Mouse (Mus musculus) kidney, embryonic 15.5 days (tissue): Measurements from ENCODE around the gene Tbc1d4. TPM values are rescaled to one million over a fixed set of nuclear protein-coding genes. Genes with fewer than 3 reads are reported as not detected.

ENCODE experiments used
- ATAC-seq: fragments of 200-750 bp; cut with Nextera tagmentation; replicated peaks from 2 replicates; pipeline ENCODE4 v1.8.0; 2017; ENCODE audit warnings: moderate TSS enrichment; ENCODE audit not compliant: low FRiP score
- H3K27ac ChIP-seq: fragments of 300-500 bp; sonication (generic); 2 replicates; pipeline ENCODE4 v1.5.1; 2015; ENCODE audit warnings: mild to moderate bottlenecking, inconsistent platforms
- H3K27me3 ChIP-seq: fragments of 300-500 bp; sonication (generic); 2 replicates; pipeline ENCODE4 v1.6.1; 2015; ENCODE audit warnings: inconsistent platforms
- H3K36me3 ChIP-seq: fragments of 300-500 bp; sonication (generic); 2 replicates; pipeline ENCODE4 v1.6.1; 2015; ENCODE audit warnings: inconsistent platforms
- H3K4me1 ChIP-seq: fragments of 300-500 bp; sonication (generic); 2 replicates; pipeline ENCODE4 v1.6.1; 2015; ENCODE audit warnings: inconsistent platforms
- H3K4me2 ChIP-seq: fragments of 300-500 bp; sonication (generic); 2 replicates; pipeline ENCODE4 v1.6.1; 2015; ENCODE audit warnings: moderate library complexity, mild to moderate bottlenecking, inconsistent platforms
- H3K4me3 ChIP-seq: fragments of 300-500 bp; sonication (generic); replicated peaks from 2 replicates; pipeline ENCODE4 v1.5.1; 2015; ENCODE audit warnings: mild to moderate bottlenecking, inconsistent platforms
- H3K9ac ChIP-seq: fragments of 300-500 bp; sonication (generic); 2 replicates; pipeline ENCODE4 v1.6.1; 2015; ENCODE audit warnings: mild to moderate bottlenecking, inconsistent platforms
- H3K9me3 ChIP-seq: fragments of 300-500 bp; sonication (generic); replicated peaks from 2 replicates; pipeline ENCODE4 v1.6.1; 2016; ENCODE audit warnings: inconsistent platforms
- WGBS: fragments of 180-500 bp; shearing (Covaris S2); methylation state at CpG from one replicate; pipeline ENCODE4 v1.1.7; 2015; ENCODE audit warnings: mixed read lengths; 5-methylcytosine and 5-hydroxymethylcytosine counted together
- polyA plus RNA-seq: library from polyadenylated mRNA; unstranded; fragments of >200 nt; fragmentation: Nextera tagmentation; extraction: Ambion mirVana; gene quantifications from 2 replicates; pipeline ENCODE4 v1.2.1, GENCODE M21; 2015

Gene Tbc1d4
- polyA plus RNA-seq = 20.1 and 20.4 TPM in 2 replicates

DNA sequence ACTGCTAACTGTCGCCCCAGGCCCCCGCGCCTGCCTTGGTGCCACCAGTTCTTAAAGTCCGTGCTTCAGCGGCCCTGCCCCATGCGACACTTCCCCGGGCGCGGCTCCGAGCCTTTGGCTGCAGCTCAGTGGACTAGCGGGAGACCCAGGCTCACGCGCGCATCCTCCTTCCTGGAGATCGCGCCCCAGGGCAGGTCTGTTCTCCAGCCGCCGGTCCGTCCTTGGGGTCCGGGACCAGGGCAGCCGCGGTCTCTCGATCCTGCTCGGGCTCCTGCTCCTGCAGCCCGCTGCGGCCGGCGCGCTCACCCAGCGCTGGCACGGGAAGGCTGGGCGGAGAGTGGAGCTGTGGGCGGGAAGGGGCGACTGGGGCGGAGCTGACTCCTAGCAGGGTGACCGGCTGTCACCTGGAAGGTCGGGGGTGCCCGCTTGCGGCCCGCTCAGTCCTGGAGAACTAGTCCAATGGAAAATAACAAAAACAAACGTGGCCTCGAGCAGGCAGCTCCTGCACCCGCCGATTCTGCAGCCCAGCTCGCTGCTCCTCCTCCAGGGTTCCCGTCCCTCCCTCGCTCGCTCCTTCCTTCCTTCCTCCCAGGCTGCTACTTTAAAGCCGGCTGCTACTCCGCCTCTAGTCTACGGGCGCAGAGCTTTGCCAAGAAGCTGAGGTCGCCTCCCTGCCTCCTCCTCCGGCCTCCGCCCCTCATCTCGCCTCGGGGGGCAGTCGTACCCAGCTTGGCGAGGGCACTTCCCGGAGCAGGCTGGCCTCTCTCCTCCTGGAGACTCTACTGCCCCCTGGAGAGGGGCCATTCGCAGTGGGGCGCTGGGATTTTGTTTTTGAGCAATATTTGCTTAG lies at the start of gene Tbc1d4:
Tbc1d4 (minus strand) TSS at position 673 of the 850 bp plus-strand sequence.
- peak; percentile 94 for ATAC-seq
- peak within 1 kb of the TSS; percentile 99 for H3K4me2 ChIP-seq
- H3K36me3 ChIP-seq = no peaks in the 10 kb centered on the region
- no peaks in the 10 kb centered on the region for H3K27me3 ChIP-seq
- peaks cover 12% of the 10 kb centered on the region for H3K4me1 ChIP-seq
- H3K4me3 ChIP-seq = peak within 1 kb of the TSS; percentile 82
- H3K9ac ChIP-seq = peak within 1 kb of the TSS; percentile 74
- H3K9me3 ChIP-seq = no peaks in the 10 kb centered on the region
- under 1% methylated on average over 62 of the region's 62 CpGs for WGBS
- H3K27ac ChIP-seq = peak within 1 kb of the TSS; percentile 90

DNA sequence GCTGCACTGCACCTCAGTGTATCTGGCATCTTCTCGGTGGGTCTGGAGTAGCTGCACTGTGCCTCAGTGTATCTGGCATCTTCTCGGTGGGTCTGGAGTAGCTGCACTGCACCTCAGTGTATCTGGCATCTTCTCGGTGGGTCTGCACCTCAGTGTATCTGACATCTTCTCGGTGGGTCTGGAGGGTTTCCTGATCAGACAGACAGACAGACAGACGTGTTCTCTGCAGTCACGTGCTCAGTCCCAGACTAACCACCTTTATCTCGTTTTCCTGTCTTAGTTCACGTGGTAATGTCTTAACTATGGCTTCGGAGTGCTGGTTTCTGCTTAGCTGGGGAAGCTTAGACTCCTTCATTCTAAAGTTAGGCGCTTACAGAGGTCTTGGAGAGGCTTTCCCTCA lies 47.3 kb upstream of the Tbc1d4 start:
- ATAC-seq = no peak
- Histone ChIP-seq H3K36me3 (peaks cover 5% of the 10 kb centered on the region), H3K27me3 (no peaks in the 10 kb centered on the region), H3K9ac (no peak overlapping the region), H3K4me3 (no peak overlapping the region), H3K4me2 (no peak overlapping the region), H3K4me1 (peaks cover 12% of the 10 kb centered on the region), H3K27ac (no peak overlapping the region), H3K9me3 (no peaks in the 10 kb centered on the region)
- WGBS = 89% methylated on average over 10 of the region's 10 CpGs

- peak overlapping the region; percentile 88 for H3K4me2 ChIP-seq
- H3K4me1 ChIP-seq = peaks cover 10% of the 10 kb centered on the region
- 0 out of 2 replicates have a peak, but pooled peaks have one; percentile 42 for ATAC-seq
- H3K4me3 ChIP-seq = peak overlapping the region; percentile 99
- under 1% methylated on average over 10 of the region's 10 CpGs for WGBS
- no peak overlapping the region for H3K27ac ChIP-seq
- H3K36me3 ChIP-seq = no peaks in the 10 kb centered on the region
- no peaks in the 10 kb centered on the region for H3K27me3 ChIP-seq
- H3K9me3 ChIP-seq = no peaks in the 10 kb centered on the region
- peak overlapping the region; percentile 83 for H3K9ac ChIP-seq
Observed at GRCm38 (mm10) chr14:101654526-101654909, 45.5 kb upstream of the Tbc1d4 start.

DNA sequence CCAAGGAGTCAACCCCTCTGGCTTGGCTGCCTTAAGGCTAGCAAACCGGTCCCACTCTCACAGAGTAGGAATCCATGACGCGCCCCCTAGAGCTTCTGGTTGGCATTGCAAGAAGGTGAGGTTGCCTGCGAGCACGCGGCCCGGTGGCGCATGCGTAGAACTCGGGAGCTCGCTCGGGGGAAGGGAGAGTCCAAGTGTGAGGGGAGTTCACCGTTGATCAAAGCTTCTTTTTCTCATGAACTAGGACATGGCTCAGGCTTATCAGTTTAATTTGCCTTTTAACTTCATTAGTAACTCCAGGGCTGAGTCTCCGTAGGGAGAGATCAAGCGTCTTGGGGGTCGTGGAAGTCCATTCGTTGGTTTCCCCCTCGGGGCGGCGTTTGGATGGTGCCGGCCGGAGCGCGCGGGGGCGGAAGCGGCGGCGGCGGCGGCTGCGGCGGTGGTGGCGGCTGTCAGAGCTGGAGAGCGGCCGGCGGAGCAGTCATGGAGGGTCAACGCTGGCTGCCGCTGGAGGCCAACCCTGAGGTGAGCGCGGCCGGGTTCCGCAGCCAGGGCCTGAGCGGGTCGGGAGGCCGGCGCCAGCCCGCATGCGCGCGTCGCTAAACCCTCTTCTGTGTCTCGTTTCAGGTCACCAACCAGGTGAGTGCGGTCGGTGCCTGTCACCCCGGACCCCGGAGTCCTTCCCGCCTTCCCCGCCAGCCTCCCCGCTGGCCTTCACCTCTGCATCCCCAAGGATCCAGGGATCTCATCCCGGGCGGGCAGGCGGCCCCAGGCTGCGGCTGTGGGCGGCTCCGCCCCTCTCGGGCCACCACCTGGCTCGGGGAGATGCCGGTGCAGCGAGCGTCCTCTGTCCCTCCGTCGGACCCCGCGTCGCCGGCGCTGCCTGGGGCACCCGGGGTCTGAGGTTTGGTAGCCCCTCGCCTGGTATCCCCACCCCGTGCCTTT lies 44.9 kb upstream of the Tbc1d4 start, which contains the start of gene Uchl3:
Uchl3 (plus strand) TSS at position 387 of the 945 bp plus-strand sequence.
- ATAC-seq = peak; percentile 91
- H3K36me3 ChIP-seq = no peaks in the 10 kb centered on the region
- peak within 1 kb of the TSS; percentile 83 for H3K9ac ChIP-seq
- under 1% methylated on average over 67 of the region's 81 CpGs for WGBS
- peak within 1 kb of the TSS; percentile 75 for H3K27ac ChIP-seq
- H3K4me3 ChIP-seq = peak within 1 kb of the TSS; percentile 99
- H3K27me3 ChIP-seq = no peaks in the 10 kb centered on the region
- H3K4me1 ChIP-seq = peaks cover 8% of the 10 kb centered on the region
- H3K9me3 ChIP-seq = no peaks in the 10 kb centered on the region
- H3K4me2 ChIP-seq = peak within 1 kb of the TSS; percentile 88

- no peak overlapping the region for H3K4me3 ChIP-seq
- no peak overlapping the region for H3K27ac ChIP-seq
- no peaks in the 10 kb centered on the region for H3K36me3 ChIP-seq
- ATAC-seq = no peak
- H3K9ac ChIP-seq = no peak overlapping the region
- no peaks in the 10 kb centered on the region for H3K27me3 ChIP-seq
- no peaks in the 10 kb centered on the region for H3K9me3 ChIP-seq
- no peak overlapping the region for H3K4me2 ChIP-seq
- WGBS = 85% methylated on average over 6 of the region's 6 CpGs
- peaks cover 8% of the 10 kb centered on the region for H3K4me1 ChIP-seq
Observed at GRCm38 (mm10) chr14:101652571-101652970, 43.6 kb upstream of the Tbc1d4 start.

- WGBS = 83% methylated on average over 4 of the region's 4 CpGs
- Histone ChIP-seq H3K4me3 (no peak overlapping the region), H3K27ac (no peak overlapping the region), H3K9ac (no peak overlapping the region), H3K27me3 (no peaks in the 10 kb centered on the region), H3K36me3 (no peaks in the 10 kb centered on the region), H3K9me3 (no peaks in the 10 kb centered on the region), H3K4me1 (peaks cover 8% of the 10 kb centered on the region), H3K4me2 (no peak overlapping the region)
- ATAC-seq = no peak
Observed at GRCm38 (mm10) chr14:101650551-101650950, 41.6 kb upstream of the Tbc1d4 start.

GRCm38 (mm10) chr14:101644948-101645347 lies 36.0 kb upstream of the Tbc1d4 start:
- Histone ChIP-seq H3K4me1 (no peaks in the 10 kb centered on the region), H3K27ac (no peak overlapping the region), H3K9me3 (no peaks in the 10 kb centered on the region), H3K9ac (no peak overlapping the region), H3K4me2 (no peak overlapping the region), H3K4me3 (no peak overlapping the region), H3K36me3 (no peaks in the 10 kb centered on the region), H3K27me3 (no peaks in the 10 kb centered on the region)
- 81% methylated on average over 1 of the region's 1 CpGs for WGBS
- no peak for ATAC-seq

DNA sequence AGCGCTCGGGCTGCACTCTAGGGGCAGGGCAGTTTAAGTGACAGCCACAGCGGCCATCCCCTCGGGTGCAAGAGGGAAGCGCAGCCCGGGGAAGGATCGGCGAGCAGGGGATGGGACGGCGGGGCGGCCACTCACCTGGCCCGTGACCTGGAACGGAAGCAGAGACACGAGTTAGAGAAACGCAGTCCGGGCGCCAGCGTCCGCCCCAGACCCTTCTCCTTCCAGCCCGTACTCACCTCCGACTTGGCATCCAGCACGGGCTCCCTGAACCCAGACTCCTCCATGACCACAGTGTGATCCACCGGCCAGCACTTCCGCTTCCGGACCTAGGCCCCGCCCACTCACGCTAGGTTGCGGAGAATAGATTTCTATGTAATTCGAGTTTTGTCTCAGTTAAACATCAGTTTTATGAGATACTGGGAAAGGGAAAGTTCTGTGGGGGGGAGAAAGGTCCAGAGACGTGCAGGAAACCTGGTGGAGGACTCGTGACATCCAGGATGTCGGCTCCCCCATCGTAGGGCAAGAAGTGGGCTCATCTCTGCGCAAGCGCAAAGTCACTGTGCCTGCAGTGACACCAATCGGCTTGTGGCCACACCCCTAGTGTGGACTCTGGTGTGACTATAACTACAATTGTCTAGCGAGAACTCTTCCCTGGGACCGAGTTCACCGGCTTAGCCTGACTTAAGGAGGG lies 31.3 kb upstream of the Tbc1d4 start, which contains the start of gene Commd6:
Commd6 (minus strand) TSS at position 534 of the 691 bp plus-strand sequence.
- Histone ChIP-seq H3K4me2 (peak within 1 kb of the TSS; percentile 75), H3K27ac (peak within 1 kb of the TSS; percentile 90), H3K9me3 (no peaks in the 10 kb centered on the region), H3K4me1 (peaks cover 6% of the 10 kb centered on the region), H3K27me3 (no peaks in the 10 kb centered on the region), H3K9ac (peak within 1 kb of the TSS; percentile 81), H3K4me3 (peak within 1 kb of the TSS; percentile 93), H3K36me3 (peaks cover 6% of the 10 kb centered on the region; the same call in 1 of the 2 replicates)
- ATAC-seq = peak; percentile 99
- under 1% methylated on average over 39 of the region's 39 CpGs for WGBS

- 90% methylated on average over 6 of the region's 6 CpGs for WGBS
- no peak overlapping the region for H3K27ac ChIP-seq
- H3K9ac ChIP-seq = no peak overlapping the region
- H3K9me3 ChIP-seq = no peaks in the 10 kb centered on the region
- no peaks in the 10 kb centered on the region for H3K27me3 ChIP-seq
- no peak overlapping the region for H3K4me2 ChIP-seq
- peaks cover 6% of the 10 kb centered on the region for H3K4me1 ChIP-seq
- H3K4me3 ChIP-seq = no peak overlapping the region
- ATAC-seq = no peak
- peaks cover 28% of the 10 kb centered on the region for H3K36me3 ChIP-seq
Observed at GRCm38 (mm10) chr14:101637381-101637780, 28.4 kb upstream of the Tbc1d4 start.

DNA sequence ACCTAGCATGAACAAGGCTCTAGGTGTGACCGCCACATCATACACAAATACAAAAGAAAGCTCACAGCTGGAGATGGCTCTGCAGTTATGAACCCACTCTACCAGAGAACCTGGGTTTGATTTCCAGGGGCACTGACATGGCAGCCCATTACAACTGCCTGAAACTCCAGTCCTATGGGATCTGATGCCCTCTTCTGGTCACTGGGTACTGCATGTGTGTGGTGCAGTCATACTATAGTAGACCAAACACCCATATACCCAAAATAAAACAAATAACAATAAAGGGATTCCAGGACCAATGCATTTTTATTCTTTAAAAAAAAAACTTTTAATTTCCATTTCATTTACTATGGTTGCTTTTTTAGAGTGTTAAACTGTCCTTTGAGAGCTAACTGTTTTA lies 26.8 kb upstream of the Tbc1d4 start:
- H3K27me3 ChIP-seq = no peaks in the 10 kb centered on the region
- no peak overlapping the region for H3K9ac ChIP-seq
- H3K4me2 ChIP-seq = no peak overlapping the region
- WGBS = 97% methylated on average over 1 of the region's 1 CpGs
- H3K36me3 ChIP-seq = peaks cover 35% of the 10 kb centered on the region
- H3K4me3 ChIP-seq = no peak overlapping the region
- ATAC-seq = no peak
- peaks cover 6% of the 10 kb centered on the region for H3K4me1 ChIP-seq
- no peaks in the 10 kb centered on the region for H3K9me3 ChIP-seq
- no peak overlapping the region for H3K27ac ChIP-seq

DNA sequence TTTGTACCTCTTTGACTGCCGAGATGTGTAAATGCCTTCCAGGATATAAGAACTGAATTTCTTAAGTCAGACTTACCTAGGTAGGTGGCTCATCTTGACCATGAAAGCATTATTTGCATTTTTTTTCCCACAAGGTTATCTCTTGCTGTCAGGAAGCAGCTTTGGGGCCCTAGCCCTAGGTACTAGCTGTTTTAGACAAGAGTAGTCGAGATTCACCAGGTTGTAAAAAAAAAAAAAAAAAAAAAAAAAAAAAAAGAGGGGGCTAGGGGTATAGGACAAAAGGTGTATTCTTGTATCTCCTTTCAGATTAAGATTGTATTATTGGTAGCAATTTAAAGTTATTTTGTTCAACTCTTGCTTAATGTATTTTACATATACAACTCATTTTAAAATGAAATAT lies 21.6 kb upstream of the Tbc1d4 start:
- WGBS = 83% methylated on average over 2 of the region's 2 CpGs

More for the DNA sequence above, 21.6 kb upstream of the Tbc1d4 start:
- no peak overlapping the region for H3K9ac ChIP-seq
- H3K4me2 ChIP-seq = no peak overlapping the region
- no peak overlapping the region for H3K27ac ChIP-seq
- peaks cover 30% of the 10 kb centered on the region for H3K36me3 ChIP-seq
- no peak for ATAC-seq
- H3K9me3 ChIP-seq = no peaks in the 10 kb centered on the region
- H3K27me3 ChIP-seq = no peaks in the 10 kb centered on the region
- H3K4me3 ChIP-seq = no peak overlapping the region
- H3K4me1 ChIP-seq = no peaks in the 10 kb centered on the region
